Mouse (Mus musculus) MEL (cell line): Measurements from ENCODE around the gene Amt. TPM values are rescaled to one million over a fixed set of nuclear protein-coding genes. Genes with fewer than 3 reads are reported as not detected.

ENCODE experiments used
- DNase-seq: peaks from one replicate; pipeline ENCODE4 v3.0.0; 2011; ENCODE audit warnings: low read depth, low spot score
- H3K27ac ChIP-seq: 2 replicates; pipeline ENCODE4 v1.5.1; 2012; ENCODE audit warnings: low read depth, mild to moderate bottlenecking, control low read depth, low read length, moderate library complexity; ENCODE audit not compliant: control insufficient read depth
- H3K27me3 ChIP-seq, 2 experiments: fragments of 150-350 bp in 1 of 2; sonication (generic) in 1 of 2; 2 replicates each; pipeline ENCODE4 v1.6.1; 2012; ENCODE audit warnings: low read length in 2 of 2, mild to moderate bottlenecking in 2 of 2, improper control_type of control experiment in 1 of 2, moderate library complexity in 1 of 2; ENCODE audit not compliant: insufficient read depth in 2 of 2, control insufficient read depth in 1 of 2
- H3K36me3 ChIP-seq, 2 experiments: 2 replicates each; pipeline ENCODE4 v1.6.1; 2012 to 2014; ENCODE audit warnings: low read length in 2 of 2, improper control_type of control experiment in 1 of 2, inconsistent platforms in 1 of 2, mild to moderate bottlenecking in 1 of 2; ENCODE audit not compliant: insufficient read depth in 2 of 2, control insufficient read depth in 1 of 2
- H3K4me1 ChIP-seq, 2 experiments: fragments of 150-350 bp in 1 of 2; sonication (generic) in 1 of 2; 2 replicates each; pipeline ENCODE4 v1.6.1; 2012; ENCODE audit warnings: low read length in 2 of 2, improper control_type of control experiment in 1 of 2, mild to moderate bottlenecking in 1 of 2; ENCODE audit not compliant: insufficient read depth in 2 of 2, control insufficient read depth in 1 of 2
- H3K4me3 ChIP-seq, 2 experiments: fragments of 150-350 bp in 1 of 2; sonication (generic) in 1 of 2; 2 replicates each; pipeline ENCODE4 v1.5.1; 2012; ENCODE audit warnings: low read depth in 2 of 2, low read length in 2 of 2, mild to moderate bottlenecking in 2 of 2, moderate library complexity in 2 of 2, control low read depth in 1 of 2, improper control_type of control experiment in 1 of 2; ENCODE audit not compliant: control insufficient read depth in 1 of 2, insufficient read depth in 1 of 2
- H3K79me2 ChIP-seq: 2 replicates; pipeline ENCODE4 v1.6.1; 2012; ENCODE audit warnings: mild to moderate bottlenecking, low read length, moderate library complexity; ENCODE audit not compliant: control insufficient read depth, poor library complexity, insufficient read depth
- H3K9ac ChIP-seq: 2 replicates; pipeline ENCODE4 v1.6.1; 2012; ENCODE audit warnings: low read depth, mild to moderate bottlenecking, control low read depth, low read length, moderate library complexity; ENCODE audit not compliant: control insufficient read depth, poor library complexity, severe bottlenecking
- H3K9me3 ChIP-seq: fragments of 150-350 bp; sonication (generic); replicated peaks from 2 replicates; pipeline ENCODE4 v1.6.1; 2012; ENCODE audit warnings: mild to moderate bottlenecking, low read length, improper control_type of control experiment, moderate library complexity; ENCODE audit not compliant: insufficient read depth
- BHLHE40 ChIP-seq: IDR thresholded peaks from 2 replicates; pipeline ENCODE4 v1.6.1; 2012; ENCODE audit warnings: low read depth, mild to moderate bottlenecking, inconsistent platforms, low read length, improper control_type of control experiment, borderline replicate concordance
- ELF1 ChIP-seq: IDR thresholded peaks from 2 replicates; pipeline ENCODE4 v1.6.1; 2014; ENCODE audit warnings: low read depth, mild to moderate bottlenecking, inconsistent platforms, low read length, improper control_type of control experiment, moderate library complexity
- EP300 ChIP-seq, 2 experiments: IDR thresholded peaks; 2 replicates each; pipeline ENCODE4 v1.6.1; 2011; ENCODE audit warnings: improper control_type of control experiment in 2 of 2, low read length in 2 of 2, low read depth in 1 of 2, mild to moderate bottlenecking in 1 of 2
- ETS1 ChIP-seq: IDR thresholded peaks from 2 replicates; pipeline ENCODE4 v1.6.1; 2012; ENCODE audit warnings: low read depth, mild to moderate bottlenecking, inconsistent platforms, low read length, improper control_type of control experiment, moderate library complexity
- GABPA ChIP-seq: IDR thresholded peaks from 2 replicates; pipeline ENCODE4 v1.6.1; 2012; ENCODE audit warnings: low read depth, mild to moderate bottlenecking, inconsistent platforms, low read length, improper control_type of control experiment, moderate library complexity
- GATA1 ChIP-seq: IDR thresholded peaks from 2 replicates; pipeline ENCODE4 v1.6.1; 2011; ENCODE audit warnings: low read depth, low read length, improper control_type of control experiment
- HCFC1 ChIP-seq: IDR thresholded peaks from 2 replicates; pipeline ENCODE4 v1.6.1; 2012; ENCODE audit warnings: low read depth, mild to moderate bottlenecking, inconsistent platforms, low read length, improper control_type of control experiment, moderate library complexity
- KAT2A ChIP-seq: conservative IDR thresholded peaks from 2 replicates; pipeline ENCODE4 v1.6.1; 2012; ENCODE audit warnings: low read depth, low read length, improper control_type of control experiment, inconsistent platforms
- MAFK ChIP-seq: IDR thresholded peaks from 2 replicates; pipeline ENCODE4 v1.6.1; 2011; ENCODE audit warnings: low read depth, mild to moderate bottlenecking, low read length, improper control_type of control experiment, borderline replicate concordance
- MAX ChIP-seq: IDR thresholded peaks from 2 replicates; pipeline ENCODE4 v1.6.1; 2011; ENCODE audit warnings: low read length, improper control_type of control experiment
- MYC ChIP-seq: IDR thresholded peaks from 2 replicates; pipeline ENCODE4 v1.6.1; 2011; ENCODE audit warnings: low read depth, mild to moderate bottlenecking, low read length, improper control_type of control experiment, moderate library complexity
- NRF1 ChIP-seq: IDR thresholded peaks from 2 replicates; pipeline ENCODE4 v1.6.1; 2014; ENCODE audit warnings: low read depth, mild to moderate bottlenecking, inconsistent platforms, low read length, improper control_type of control experiment, moderate library complexity; ENCODE audit not compliant: poor library complexity, insufficient read depth, severe bottlenecking
- POLR2A ChIP-seq, 2 experiments: IDR thresholded peaks; 2 replicates each; pipeline ENCODE4 v1.6.1; 2011 to 2012; ENCODE audit warnings: low read length in 2 of 2, mild to moderate bottlenecking in 2 of 2, control low read depth in 1 of 2, improper control_type of control experiment in 1 of 2, low read depth in 1 of 2, moderate library complexity in 1 of 2; ENCODE audit not compliant: control insufficient read depth in 1 of 2, insufficient read depth in 1 of 2, poor library complexity in 1 of 2
- POLR2AphosphoS2 ChIP-seq: IDR thresholded peaks from 2 replicates; pipeline ENCODE4 v1.6.1; 2011; ENCODE audit warnings: low read length, improper control_type of control experiment
- SIN3A ChIP-seq: IDR thresholded peaks from 2 replicates; pipeline ENCODE4 v1.6.1; 2012; ENCODE audit warnings: low read length, improper control_type of control experiment, inconsistent platforms
- TCF12 ChIP-seq: IDR thresholded peaks from 2 replicates; pipeline ENCODE4 v1.6.1; 2014; ENCODE audit warnings: low read depth, mild to moderate bottlenecking, inconsistent platforms, low read length, improper control_type of control experiment, moderate library complexity
- USF1 ChIP-seq: IDR thresholded peaks from 2 replicates; pipeline ENCODE4 v1.6.1; 2014; ENCODE audit warnings: low read depth, mild to moderate bottlenecking, inconsistent platforms, low read length, improper control_type of control experiment, moderate library complexity
- ZC3H11A ChIP-seq: IDR thresholded peaks from 2 replicates; pipeline ENCODE4 v1.6.1; 2012; ENCODE audit warnings: low read depth, mild to moderate bottlenecking, inconsistent platforms, low read length, improper control_type of control experiment
- ZKSCAN1 ChIP-seq: IDR thresholded peaks from 2 replicates; pipeline ENCODE4 v1.6.1; 2012; ENCODE audit warnings: low read depth, mild to moderate bottlenecking, inconsistent platforms, low read length, improper control_type of control experiment, moderate library complexity
- ZNF384 ChIP-seq: IDR thresholded peaks from 2 replicates; pipeline ENCODE4 v1.6.1; 2012; ENCODE audit warnings: low read depth, mild to moderate bottlenecking, inconsistent platforms, low read length, improper control_type of control experiment
- polyA plus RNA-seq, 2 experiments: library from polyadenylated mRNA; stranded (reverse) in 1 of 2; unstranded in 1 of 2; fragments of >175 nt in 1 of 2; fragments of >200 nt in 1 of 2; gene quantifications; 2 replicates each; pipeline versions ENCODE4 v1.2.1 to v1.2.4; 2012; ENCODE audit warnings: low replicate concordance in 2 of 2, low read depth in 1 of 2; ENCODE audit not compliant: insufficient read length in 2 of 2, insufficient read depth in 1 of 2, missing spikeins in 1 of 2
- total RNA-seq: library from RNA; depleted of rRNA; stranded (reverse); fragments of 300-350 nt; gene quantifications from 2 replicates; pipeline ENCODE4 v1.2.3, GENCODE M21; 2012

Gene Amt
- total and polyA plus RNA-seq, 3 experiments: 0.15 to 0.58 TPM; not detected in 1

DNA sequence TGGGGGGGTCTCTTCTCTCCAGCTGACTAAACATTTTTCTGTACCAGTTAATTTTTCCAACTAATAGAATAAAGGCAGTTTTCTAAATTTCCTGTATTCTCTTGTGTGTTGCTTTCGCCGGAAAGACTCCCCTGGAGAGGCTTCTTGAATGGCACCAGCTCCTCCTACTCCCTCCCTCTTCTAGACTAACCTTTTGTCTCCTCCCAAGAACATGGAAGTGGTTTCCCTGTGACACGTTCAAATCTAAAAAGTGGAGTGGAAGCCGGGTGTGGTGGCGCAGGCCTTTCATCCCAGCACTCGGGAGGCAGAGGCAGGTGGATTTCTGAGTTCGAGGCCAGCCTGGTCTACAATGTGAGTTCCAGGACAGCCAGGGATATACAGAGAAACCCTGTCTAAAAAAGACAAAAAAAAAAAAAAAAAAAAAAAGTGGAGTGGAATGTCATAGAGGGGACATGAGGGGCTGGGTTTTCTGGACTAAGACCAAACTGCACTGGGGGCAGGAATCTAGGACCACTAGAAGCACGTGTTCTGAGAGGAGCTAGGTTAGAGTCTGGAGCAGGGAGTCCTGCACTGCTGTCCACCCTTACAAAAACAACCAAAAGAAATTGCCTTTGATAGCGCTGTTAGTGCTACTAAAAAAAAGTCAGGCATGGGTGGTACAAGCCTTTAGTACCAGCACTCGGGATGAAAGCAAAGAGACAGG is 41.3 kb downstream of the Amt start:
- peak; percentile 39 for DNase-seq
- peak overlapping the region; percentile 72 for H3K9ac ChIP-seq
- peak overlapping the region; percentile 28 to 37 for H3K4me3 ChIP-seq
- peaks cover 14 to 29% of the 10 kb centered on the region in 2 experiments for H3K4me1 ChIP-seq
- peak overlapping the region; percentile 98 for H3K27ac ChIP-seq
- peaks cover 17% of the 10 kb centered on the region for H3K79me2 ChIP-seq
- H3K27me3 ChIP-seq: no peaks in the 10 kb centered on the region
- peaks cover 4 to 29% of the 10 kb centered on the region in 2 experiments for H3K36me3 ChIP-seq
- no peaks in the 10 kb centered on the region for H3K9me3 ChIP-seq
- TF ChIP-seq NRF1: no peak
- TF ChIP-seq MAX: 0 out of 2 replicates have a peak, but pooled peaks have one; percentile 56
- no peak for TF ChIP-seq GABPA
- TF ChIP-seq USF1: no peak
- TF ChIP-seq KAT2A: no peak
- 0 out of 2 replicates have a peak, but pooled peaks have one; percentile 21 for TF ChIP-seq ZNF384

GRCm38 (mm10) chr9:108338551-108338885 is 41.9 kb downstream of the Amt start:
- Histone ChIP-seq H3K4me1 (peaks cover 15 to 34% of the 10 kb centered on the region in 2 experiments), H3K36me3 (peaks cover under 1 to 31% of the 10 kb centered on the region in 2 experiments; a peak in 3 of 4 replicates), H3K27ac (peak overlapping the region; percentile 98), H3K9me3 (no peaks in the 10 kb centered on the region), H3K27me3 (no peaks in the 10 kb centered on the region), H3K9ac (peak overlapping the region; percentile 72), H3K4me3 (peak overlapping the region; percentile 28 to 37), H3K79me2 (peaks cover 17% of the 10 kb centered on the region)
- DNase-seq: no peak
- no peak for TF ChIP-seq TCF12
- TF ChIP-seq ETS1: no peak
- no peak for TF ChIP-seq POLR2A (IDR thresholded peaks at IDR 0.05; ENCODE audit: control insufficient read depth in 1 of 2, insufficient read depth in 1 of 2, low read depth in 1 of 2, low read length in 2 of 2, poor library complexity in 1 of 2)
- no peak for TF ChIP-seq ZKSCAN1
- TF ChIP-seq HCFC1: no peak
- no peak for TF ChIP-seq MAFK
- TF ChIP-seq GATA1: no peak
- no peak for TF ChIP-seq ELF1
- TF ChIP-seq MYC: no peak
- TF ChIP-seq ZC3H11A: no peak
- no peak for TF ChIP-seq SIN3A
- no peak for TF ChIP-seq POLR2AphosphoS2
- no peak for TF ChIP-seq BHLHE40
- TF ChIP-seq EP300 (IDR thresholded peaks at IDR 0.05; ENCODE audit: low read depth in 1 of 2, low read length in 2 of 2): no peak
